Mouse (Mus musculus): ENCODE data around the gene Itgam.
"Not testable (repeated sequence)": the region's sequence is repeated elsewhere in the genome, so short reads cannot be mapped to it uniquely, and the experiment has no call there.

Gene Itgam

DNA sequence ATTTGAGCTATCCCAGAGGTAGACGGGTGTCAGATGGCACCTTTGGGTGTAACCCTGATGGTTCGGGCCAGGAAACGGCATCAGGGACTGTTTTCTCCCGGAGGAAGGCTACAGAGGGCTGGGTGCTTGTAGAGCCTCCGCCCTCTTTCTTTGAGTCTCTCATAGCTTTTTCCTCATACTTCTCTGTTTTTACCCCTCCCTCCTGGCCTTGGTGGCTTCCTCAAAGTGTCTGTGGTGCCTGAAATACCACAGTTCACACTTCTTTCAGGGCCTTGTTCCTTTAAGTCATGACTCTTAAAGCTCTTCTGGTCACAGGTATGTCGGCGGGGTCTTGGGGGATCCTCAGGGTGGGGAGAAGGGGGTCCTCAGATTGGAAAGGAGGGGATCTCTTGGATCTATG lies at the start of gene Itgam, which contains the start of gene Gm49368:
Itgam (plus strand) TSS at position 185 of the 400 bp plus-strand sequence.
Gm49368 (plus strand) TSS at position 228 of the 400 bp plus-strand sequence.
- no peak for DNase-seq (ENCODE audit: low read depth, low spot score)

DNA sequence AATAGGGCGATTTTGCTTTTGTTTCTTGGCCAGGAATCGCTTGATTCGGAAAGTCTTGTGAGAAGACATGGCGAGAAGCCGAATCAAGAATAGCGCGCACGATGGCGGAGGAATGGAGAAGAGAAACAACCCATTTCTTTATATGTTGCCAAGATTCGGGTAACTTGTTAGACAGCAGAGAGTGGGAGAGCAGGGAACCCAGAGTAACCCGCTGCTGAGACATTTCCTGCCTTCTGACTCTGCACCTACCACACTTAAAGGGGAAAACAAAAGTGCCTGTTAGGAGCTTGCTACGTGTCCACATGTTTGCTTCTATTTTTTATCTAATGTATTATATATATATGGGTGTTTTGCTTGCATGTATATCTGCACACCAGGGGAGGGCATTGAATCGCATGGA lies 49.3 kb upstream of the Itgam start:
- no peak for DNase-seq (ENCODE audit: low read depth, low spot score)

DNA sequence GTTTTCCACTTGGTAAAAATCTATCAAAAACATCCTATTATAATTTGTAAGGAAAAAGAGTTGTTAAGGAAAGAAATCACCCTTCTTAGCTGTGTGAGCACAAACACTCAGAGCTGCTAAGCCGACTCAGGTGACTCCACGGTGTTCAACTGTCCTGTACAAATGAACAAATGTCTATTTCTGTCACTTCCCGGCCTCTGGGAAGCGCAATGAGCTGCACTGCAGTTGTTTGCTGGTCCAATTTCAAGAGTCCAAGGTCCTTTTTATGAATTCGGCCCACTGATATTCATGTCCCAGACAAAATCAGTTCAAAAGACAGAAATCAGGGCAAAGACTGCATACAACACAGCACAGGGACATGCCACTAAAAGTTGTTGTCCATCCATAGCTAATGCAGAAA lies 46.3 kb upstream of the Itgam start:
- not testable (repeated sequence) for DNase-seq (ENCODE audit: low read depth, low spot score)

DNA sequence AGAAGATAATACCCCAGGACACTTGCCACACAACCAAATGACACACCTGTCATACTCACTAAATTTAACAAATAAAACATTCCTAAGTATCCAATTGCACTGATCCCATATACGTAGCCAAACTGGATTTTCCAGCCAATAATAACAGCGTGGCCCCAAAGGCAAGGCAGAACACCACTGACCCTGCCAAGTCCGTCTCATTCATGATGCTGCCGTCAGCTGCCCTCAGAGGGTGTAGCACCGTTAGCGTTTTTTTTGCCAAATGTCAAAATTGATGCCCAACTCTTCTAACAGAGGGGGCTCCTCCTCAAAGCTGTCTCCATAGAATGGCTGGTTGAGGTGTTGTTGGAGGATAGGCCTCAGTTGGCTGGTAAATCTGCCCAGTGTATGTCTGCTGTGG lies 45.8 kb upstream of the Itgam start:
- no peak for DNase-seq (ENCODE audit: low read depth, low spot score)

DNA sequence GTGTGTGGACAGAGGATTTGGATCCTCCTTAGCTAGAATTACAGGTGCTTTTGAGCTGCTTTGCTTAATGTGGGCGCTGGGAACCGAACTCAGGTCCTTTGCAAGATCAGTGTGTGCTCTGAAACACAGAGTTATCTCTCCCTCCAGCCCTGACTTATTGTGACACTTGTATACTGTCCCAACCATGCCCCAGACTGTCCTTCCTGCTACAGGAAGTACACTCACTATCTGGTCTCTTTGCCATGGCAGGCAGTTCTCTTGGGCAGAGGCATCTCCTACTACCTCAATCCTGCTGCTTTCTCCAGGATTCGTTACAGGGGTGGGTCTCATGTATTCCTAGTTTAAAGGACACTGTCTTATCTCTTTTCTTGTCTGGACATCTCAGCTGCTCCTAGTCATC lies 44.2 kb upstream of the Itgam start:
- no peak for DNase-seq (ENCODE audit: low read depth, low spot score)

DNA sequence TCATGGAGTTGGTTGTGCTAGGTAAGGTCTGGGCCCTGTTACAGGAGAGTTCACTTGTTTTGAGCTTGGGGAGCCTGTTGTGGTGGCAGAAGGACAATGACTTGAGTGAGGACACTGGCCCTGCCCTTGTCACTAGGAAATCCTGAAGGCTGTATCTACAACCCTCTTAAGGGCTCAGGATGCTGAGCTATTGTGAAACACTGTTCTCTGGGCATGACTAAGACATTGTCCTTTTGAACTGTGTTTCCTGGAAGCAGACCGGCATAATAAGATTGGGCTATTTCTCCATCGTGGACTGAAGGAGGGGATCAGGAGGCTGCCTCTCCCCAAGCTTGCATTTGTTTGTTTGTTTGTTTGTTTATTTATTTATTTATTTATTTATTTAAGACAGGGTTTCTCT lies 43.3 kb upstream of the Itgam start:
- no peak for DNase-seq (ENCODE audit: low read depth, low spot score)

DNA sequence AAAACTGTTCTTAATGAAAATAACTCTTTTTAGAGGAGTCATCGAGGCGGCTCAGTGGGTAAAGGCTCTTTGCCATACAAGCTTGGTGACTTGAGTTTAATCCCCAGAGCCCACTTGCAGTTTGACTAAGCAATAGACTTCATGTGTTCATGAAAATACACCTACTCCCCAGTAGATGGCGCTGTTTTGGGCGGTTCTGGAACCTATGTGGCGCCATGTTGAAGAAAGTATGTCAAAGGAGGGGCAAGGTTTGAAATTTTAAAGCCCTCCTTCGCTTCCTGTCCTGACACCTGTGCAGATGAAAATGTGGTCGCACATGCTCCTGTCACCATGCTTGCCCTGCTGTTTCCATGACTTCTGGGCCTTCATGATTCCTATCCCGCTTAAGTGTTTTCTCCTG lies 39.5 kb upstream of the Itgam start:
- peak; percentile 53 for DNase-seq (ENCODE audit: low read depth, low spot score)

DNA sequence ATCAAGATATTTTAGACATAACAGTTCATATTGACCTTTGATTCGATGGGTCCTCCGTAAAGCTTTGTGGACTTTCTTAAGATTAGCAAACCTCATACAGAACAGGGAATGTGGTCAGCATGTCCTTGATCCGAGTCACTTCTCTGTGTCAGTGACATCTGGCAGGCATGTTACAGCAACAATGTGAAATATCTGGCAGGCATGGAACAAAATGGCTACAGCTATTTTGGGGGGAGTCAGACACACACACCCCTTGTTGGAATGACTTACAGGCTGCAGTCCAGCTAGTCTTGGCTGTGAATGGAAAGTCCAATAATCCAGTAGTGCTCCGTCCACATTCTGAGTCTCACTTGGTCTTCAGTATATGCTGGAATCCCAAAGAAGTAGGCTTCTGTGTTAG lies 38.9 kb upstream of the Itgam start:
- no peak for DNase-seq (ENCODE audit: low read depth, low spot score)

DNA sequence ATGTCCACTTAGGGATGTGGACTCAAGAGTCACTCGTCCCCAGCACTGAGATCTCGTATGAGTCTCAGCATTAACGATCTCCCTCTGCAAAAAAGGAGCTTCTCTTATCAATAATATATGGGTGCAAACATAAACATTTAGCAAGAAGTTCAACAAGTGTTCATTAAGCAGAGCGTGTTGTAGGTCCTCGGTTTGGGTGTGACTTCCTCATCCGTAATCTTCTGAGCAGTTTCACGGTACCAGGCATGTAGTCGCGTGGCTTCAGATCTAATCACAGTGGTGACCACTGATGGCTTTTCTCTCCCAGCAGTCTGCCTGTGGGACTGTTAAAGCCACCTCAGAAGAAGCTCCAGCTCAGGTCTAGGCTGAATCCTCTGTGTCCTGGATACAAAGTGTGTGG lies 38.1 kb upstream of the Itgam start:
- no peak for DNase-seq (ENCODE audit: low read depth, low spot score)

DNA sequence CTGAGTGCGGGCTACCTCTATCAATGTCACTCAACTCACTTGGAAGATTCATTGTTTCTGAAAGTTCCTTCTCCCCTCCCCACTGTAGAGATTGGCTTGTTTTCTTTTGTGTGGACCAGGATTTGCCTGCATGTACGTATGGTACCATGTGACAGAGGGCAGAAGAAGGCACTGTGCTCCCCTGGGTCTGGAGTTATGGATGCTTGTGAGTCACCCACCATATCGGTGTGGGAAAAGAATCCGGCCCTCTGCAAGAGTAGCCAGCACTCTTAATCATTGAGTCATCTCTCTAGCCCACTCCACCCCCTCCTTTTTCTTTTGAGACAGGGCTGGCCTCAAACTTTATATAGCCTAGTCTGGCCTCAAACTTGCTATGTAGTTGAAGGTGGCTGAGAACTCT lies 37.5 kb upstream of the Itgam start:
- DNase-seq (ENCODE audit: low read depth, low spot score): no peak

DNA sequence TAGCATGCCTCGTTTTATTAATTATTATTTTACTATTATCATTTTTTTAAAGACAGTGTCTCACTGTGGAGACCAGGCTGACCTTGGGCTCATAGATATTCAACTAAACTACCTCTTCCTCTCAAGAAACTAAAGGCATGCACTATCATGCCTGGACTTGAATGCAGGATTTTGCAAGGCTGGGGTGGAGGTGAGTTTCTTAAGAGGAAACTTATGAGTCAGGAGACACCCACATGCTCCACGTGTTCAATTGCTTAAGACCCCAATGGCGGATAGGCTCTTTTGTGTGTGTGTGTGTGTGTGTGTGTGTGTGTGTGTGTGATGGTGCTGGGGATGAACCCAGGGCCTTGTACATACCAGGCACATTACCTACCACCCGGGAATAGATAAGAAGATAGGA lies 37.1 kb upstream of the Itgam start:
- no peak for DNase-seq (ENCODE audit: low read depth, low spot score)

DNA sequence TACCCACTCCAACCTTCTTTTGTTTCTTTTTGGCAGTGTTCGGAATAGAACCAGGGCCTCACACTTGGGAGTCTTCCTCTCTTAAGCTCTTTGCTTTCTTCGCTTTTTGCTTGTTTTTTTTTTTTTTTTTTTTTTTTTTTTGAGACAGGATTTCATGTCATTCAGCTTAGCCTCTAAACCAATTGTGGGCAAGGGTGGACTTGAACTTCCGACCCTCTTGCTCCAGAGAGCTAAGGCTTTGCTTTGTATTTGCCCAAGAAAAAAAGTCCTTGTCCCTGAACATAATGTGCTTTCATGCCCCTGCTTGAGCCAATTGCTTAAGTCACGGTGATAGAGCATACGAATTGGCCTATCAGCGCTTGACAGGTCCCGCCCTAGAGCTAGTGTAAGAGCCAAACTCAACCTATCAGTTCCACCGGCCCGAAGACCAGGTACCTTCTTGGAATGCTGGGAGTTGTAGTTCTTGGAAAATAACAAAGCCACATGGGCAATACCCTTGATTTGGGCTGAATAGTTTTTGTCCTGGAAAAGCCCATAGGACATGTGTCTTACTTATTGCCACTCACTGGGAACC lies 30.9 kb upstream of the Itgam start:
- DNase-seq (ENCODE audit: low read depth, low spot score): peak; percentile 19

DNA sequence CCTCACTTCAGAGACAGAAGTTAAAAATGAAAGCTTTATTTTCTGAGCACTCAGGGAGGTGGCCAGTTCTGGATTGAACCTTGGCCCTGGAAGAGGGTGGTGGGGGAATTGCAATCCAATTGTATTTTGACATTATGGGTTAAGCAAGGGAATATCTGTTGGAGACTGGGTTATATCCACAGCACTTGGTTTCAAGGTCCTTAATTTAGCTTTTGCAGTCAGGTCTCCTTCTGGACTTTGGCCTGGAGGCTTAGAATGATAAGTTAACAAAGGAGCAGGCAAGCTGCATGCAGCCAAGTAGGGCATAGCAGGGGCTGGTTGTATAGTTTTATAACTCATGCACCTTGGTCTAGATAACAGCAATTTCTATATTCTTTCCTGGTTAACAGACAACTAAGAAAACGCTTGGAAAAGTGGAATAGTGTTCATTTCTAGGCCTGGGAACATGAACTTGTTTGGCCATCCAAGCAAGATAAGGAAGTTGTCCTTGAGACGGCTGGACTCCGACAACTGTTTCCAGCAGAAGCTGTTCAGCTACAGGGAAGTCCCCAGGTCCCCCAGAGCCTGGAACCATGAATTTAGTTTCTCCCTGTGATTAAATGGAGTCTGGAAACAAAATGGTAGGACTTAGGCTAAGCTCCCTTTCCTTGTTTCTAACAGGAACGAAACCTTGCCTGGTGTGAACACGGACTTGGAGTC lies 30.0 kb upstream of the Itgam start:
- DNase-seq (ENCODE audit: low read depth, low spot score): no peak

DNA sequence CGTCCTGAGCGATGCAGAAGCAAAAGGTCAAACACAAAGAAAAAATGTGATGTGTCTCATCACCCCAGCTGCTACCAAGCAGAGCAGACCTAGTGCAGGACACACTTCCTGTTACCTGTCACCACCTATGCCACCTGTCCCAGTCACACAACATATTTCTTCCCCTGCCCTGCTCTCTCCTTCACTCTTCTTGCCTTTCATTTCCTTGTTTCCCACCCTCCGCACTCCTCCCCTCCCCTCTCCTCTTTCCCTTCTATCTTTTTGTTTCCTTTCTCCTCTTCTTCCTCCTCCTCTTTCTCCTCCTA lies 29.5 kb upstream of the Itgam start:
- no peak for DNase-seq (ENCODE audit: low read depth, low spot score)

DNA sequence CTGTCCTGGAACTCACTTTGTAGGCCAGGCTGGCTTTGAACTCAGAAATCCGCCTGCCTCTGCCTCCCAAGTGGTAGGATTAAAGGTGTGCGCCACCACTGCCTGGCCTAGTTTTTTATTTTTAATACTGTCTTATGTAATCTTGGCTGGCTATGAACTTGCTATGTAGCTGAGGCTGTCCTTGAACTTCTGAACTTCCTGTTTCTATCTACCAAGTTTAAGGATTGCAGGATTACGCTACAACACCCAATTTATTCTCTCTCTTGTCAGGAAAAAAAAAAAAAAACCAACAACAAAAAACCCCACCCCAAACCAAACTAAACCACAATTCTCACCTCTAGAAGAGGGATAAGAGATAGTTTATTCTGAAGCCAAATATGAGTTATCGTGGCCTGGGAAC lies 28.8 kb upstream of the Itgam start:
- no peak for DNase-seq (ENCODE audit: low read depth, low spot score)

DNA sequence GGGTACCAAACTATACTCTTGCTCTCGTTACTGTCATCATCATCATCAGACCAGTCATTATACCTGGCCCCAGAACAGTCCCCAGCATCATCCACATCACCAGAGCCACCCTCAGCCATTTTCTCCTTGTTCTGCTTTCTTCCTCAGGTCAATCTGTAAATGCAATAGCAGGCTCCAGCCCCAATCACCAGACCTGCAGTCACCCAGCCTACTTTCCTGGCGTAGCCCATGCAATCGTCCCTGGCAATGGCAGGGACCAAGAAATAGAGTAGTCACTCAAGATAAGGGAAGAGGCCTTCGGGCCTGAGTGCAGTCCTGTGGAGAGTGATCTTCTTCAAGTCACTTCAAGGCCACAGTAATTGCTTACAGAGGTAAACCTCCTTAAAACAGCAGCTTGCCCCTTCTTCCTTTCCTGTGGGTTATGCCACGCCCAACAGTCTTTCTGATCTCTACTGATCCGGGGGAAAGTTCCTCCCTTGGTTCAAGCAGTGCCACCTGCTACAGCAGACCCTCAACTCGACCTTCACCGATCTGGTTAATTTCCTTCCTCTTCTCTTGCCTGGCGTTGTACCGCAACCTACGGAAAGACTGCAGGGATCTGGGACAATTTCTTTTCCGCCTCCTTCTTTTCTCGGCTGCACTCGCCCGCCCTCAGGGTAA lies 20.1 kb upstream of the Itgam start:
- DNase-seq (ENCODE audit: low read depth, low spot score): not testable (repeated sequence)

DNA sequence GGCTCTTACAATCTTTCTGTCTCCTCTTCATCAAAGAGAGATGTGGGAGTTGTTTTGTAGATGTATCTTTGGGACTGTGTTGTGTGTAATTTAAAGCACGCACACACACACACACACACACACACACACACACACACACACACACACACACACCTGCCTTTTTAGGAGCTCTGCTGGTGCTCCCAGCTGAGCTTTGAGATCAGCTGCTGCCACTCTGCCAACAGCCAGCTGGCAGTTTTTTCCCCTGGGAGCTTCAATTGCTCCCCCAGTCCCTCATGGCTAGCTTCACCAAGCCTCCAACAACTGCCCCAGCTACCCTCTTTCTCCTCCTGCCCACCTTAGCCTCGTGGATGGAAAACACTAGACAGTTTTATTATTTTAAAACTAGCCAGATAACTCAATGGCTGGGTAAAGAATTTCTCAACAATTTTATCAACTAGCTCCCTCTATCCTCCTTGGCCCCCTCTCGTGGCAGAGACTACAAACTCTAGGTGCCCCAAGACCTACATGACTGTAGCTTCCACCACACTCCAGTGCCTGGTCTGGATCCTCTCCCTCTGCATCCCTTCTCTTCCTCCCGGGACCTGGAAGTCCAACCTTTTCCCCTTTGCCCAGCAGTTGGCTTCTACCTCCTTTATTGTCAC lies 18.2 kb upstream of the Itgam start:
- DNase-seq (ENCODE audit: low read depth, low spot score): peak; percentile 13

DNA sequence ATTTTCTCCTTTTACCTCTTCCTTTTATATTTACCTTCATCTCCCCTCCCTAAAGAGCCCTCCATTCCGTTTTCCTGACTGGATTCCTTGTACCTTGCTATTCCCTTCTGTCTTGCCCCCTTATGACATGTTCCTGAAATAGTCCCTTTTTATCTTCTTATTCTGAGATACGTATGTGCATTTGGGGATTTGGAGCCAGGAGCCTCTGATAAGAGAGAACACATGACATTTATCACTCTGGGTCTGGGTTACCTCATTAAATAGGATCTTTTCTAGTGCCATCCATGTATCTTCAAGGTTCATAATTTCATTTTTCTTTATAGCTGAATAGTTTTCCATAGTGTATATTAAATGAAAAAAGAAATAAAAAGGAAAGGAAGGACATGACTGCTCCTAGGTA lies 16.8 kb upstream of the Itgam start:
- no peak for DNase-seq (ENCODE audit: low read depth, low spot score)

DNA sequence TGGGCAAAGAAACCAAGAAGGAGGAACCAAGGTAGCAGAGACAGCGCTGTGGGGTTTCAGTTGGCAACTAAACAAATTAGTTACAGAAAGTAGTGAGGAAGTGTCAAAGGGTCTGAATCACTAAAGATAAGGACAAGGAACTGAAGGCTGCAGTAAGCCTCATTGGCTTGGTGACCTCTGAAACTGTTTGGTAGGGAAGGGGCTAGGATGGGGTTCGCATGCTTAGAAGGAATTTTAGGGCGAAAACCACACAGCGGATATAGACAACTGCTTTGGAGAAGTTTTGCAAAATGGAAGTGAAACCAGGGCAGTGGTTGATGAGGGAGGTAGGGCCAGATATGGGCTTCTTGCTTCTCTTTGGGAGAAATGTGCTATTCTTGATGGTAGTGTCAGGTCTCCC lies 13.6 kb upstream of the Itgam start:
- peak; percentile 80 for DNase-seq (ENCODE audit: low read depth, low spot score)

DNA sequence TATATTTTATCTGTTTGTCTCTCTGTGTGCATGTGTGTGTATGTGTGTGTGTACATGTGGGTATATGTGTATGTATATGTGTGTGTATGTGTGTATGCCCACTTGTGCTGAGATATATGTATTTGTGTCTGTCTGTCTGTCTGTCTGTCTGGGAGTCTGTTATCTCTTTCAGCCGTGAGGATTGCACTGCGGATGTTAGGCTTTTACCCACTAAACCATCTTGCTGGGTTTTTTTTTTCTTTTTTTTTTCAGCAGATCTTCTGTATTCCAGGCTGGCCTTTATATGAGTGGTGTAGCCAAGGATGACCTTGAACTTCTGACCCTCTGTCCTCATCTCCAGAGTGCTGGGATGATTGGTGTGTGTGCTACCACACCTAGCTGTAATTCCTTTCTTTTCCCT lies 13.2 kb upstream of the Itgam start:
- no peak for DNase-seq (ENCODE audit: low read depth, low spot score)

DNA sequence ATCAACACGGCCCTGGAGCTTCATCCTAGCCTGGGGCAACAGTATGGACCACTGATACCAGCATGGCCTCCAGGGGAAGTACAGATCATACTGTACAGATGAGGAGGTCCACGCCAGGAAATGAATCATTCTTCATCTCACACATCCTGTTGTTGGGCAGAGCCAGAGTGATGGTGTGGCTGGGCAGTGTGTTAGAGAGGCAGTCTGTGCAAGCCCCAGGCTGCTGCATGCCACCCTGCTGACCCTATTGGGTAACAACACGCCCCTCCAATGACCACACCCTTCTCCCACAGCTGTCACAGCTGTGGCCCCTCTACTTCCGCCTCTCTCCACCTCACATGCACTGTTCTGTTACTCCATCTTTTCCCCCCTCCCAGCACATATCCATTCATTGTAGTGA lies 11.7 kb upstream of the Itgam start:
- peak; percentile 31 for DNase-seq (ENCODE audit: low read depth, low spot score)

DNA sequence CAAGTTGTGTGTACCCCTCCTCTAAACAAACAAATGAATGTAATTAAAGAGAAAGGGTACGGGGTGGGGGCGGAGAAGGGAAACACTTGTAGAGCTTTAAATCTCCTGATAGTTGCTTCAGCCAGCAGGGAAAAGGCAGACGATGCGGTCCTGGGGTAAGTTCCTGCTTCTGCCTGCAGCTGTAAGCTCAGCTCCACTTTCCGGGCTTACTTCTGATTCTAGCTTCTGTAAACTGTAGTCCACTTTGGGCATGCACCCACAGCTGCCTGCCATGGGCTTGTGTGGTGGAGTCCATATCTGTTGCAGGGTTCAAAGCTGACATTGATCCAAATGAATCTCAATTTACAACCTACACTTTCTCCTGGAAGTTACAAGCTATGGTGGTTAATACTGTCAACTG lies 9.4 kb upstream of the Itgam start:
- no peak for DNase-seq (ENCODE audit: low read depth, low spot score)

DNA sequence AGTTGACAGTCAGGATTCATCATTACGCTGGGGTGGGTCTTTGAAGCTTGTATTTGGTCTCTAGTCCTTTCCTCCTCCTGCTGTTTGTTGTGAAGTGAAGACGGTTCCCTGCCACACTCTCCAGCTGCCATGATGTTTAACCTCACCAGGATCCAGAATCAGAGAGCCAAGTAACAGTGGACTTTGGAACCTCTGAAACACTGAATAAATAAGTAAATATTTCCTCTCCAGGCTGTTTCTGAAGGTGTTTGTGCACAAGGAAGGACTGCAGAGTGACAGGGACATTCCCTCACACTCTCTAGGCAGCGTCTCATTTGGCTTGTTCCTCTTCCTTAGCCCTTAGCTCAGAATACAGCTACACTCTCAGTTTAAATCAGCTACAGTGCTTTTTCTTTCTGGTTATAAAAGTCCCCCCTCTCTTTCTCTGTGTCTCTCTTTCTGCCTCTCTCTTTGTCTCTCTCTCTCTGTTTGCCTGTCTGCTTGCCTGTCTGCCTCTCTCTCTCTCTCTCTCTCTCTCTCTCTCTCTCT lies 5.5 kb upstream of the Itgam start:
- DNase-seq (ENCODE audit: low read depth, low spot score): peak; percentile 72
